Mouse (Mus musculus) midbrain, embryonic 12.5 days (tissue): ENCODE data around the gene Slc38a5. TPM values are rescaled to one million over a fixed set of nuclear protein-coding genes. Genes with fewer than 3 reads are reported as not detected.
"Not testable (repeated sequence)": the region's sequence is repeated elsewhere in the genome, so short reads cannot be mapped to it uniquely, and the experiment has no call there.

Experiments used
- ATAC-seq: fragments of 200-750 bp; cut with Nextera tagmentation; 2 replicates; pipeline ENCODE4 v1.8.0; 2017; ENCODE audit warnings: low read depth, moderate TSS enrichment, moderate library complexity; ENCODE audit not compliant: low FRiP score
- H3K27ac ChIP-seq: fragments of 300-500 bp; sonication (generic); replicated peaks from 2 replicates; pipeline ENCODE4 v1.5.1; 2016; ENCODE audit warnings: mild to moderate bottlenecking
- H3K27me3 ChIP-seq: fragments of 300-500 bp; sonication (generic); 2 replicates; pipeline ENCODE4 v1.6.1; 2016; ENCODE audit warnings: mild to moderate bottlenecking
- H3K36me3 ChIP-seq: fragments of 300-500 bp; sonication (generic); 2 replicates; pipeline ENCODE4 v1.6.1; 2016
- H3K4me1 ChIP-seq: fragments of 300-500 bp; sonication (generic); 2 replicates; pipeline ENCODE4 v1.6.1; 2016
- H3K4me2 ChIP-seq: fragments of 300-500 bp; sonication (generic); replicated peaks from 2 replicates; pipeline ENCODE4 v1.6.1; 2016; ENCODE audit warnings: mild to moderate bottlenecking, moderate library complexity
- H3K4me3 ChIP-seq: fragments of 300-500 bp; sonication (generic); 2 replicates; pipeline ENCODE4 v1.5.1; 2016; ENCODE audit warnings: mild to moderate bottlenecking
- H3K9ac ChIP-seq: fragments of 300-500 bp; sonication (generic); replicated peaks from 2 replicates; pipeline ENCODE4 v1.6.1; 2016; ENCODE audit warnings: mild to moderate bottlenecking, moderate library complexity
- H3K9me3 ChIP-seq: fragments of 300-500 bp; sonication (generic); 2 replicates; pipeline ENCODE4 v1.6.1; 2016; ENCODE audit warnings: mild to moderate bottlenecking
- WGBS: fragments of 180-500 bp; shearing (Covaris S2); methylation state at CpG from one replicate; pipeline ENCODE4 v1.1.7; 2016; 5-methylcytosine and 5-hydroxymethylcytosine counted together
- polyA plus RNA-seq: library from polyadenylated mRNA; unstranded; fragments of >200 nt; fragmentation: Nextera tagmentation; extraction: Ambion mirVana; gene quantifications from 2 replicates; pipeline ENCODE4 v1.2.1, GENCODE M21; 2016

The Slc38a5 gene
- polyA plus RNA-seq, 1 experiment from 2014 or later, result 7.3 TPM

- H3K4me2 ChIP-seq, result peak within 1 kb of the TSS; percentile 56
- 16% methylated on average over 45 of the region's 45 CpGs for WGBS
- peak within 1 kb of the TSS; percentile 47 for H3K9ac ChIP-seq
- H3K27me3 ChIP-seq, result no peaks in the 10 kb centered on the region
- peak; percentile 91 for ATAC-seq
- H3K9me3 ChIP-seq, result no peaks in the 10 kb centered on the region
- H3K4me3 ChIP-seq, result peak within 1 kb of the TSS; percentile 54
- H3K27ac ChIP-seq, result peak within 1 kb of the TSS; percentile 58; the same call in 1 of the 2 replicates
- no peaks in the 10 kb centered on the region for H3K36me3 ChIP-seq
- H3K4me1 ChIP-seq, result 0 out of 2 replicates have a peak, but pooled peaks cover 7% of the 10 kb centered on the region
These were observed 18.3 kb upstream of the Slc38a5 start, which contains the start of gene Ftsj1 for GRCm38 (mm10) chrX:8252334-8253285. TSS of gene Ftsj1 (minus strand) at chrX:8252406.

- Histone ChIP-seq H3K4me2 (no peak overlapping the region), H3K27me3 (no peaks in the 10 kb centered on the region), H3K27ac (no peak overlapping the region), H3K9me3 (no peaks in the 10 kb centered on the region), H3K9ac (no peak overlapping the region), H3K4me3 (no peak overlapping the region), H3K36me3 (no peaks in the 10 kb centered on the region), H3K4me1 (0 out of 2 replicates have a peak, but pooled peaks cover 7% of the 10 kb centered on the region)
- no peak for ATAC-seq
- 89% methylated on average over 2 of the region's 2 CpGs for WGBS
These were observed 17.2 kb upstream of the Slc38a5 start for GRCm38 (mm10) chrX:8253711-8254110.

DNA sequence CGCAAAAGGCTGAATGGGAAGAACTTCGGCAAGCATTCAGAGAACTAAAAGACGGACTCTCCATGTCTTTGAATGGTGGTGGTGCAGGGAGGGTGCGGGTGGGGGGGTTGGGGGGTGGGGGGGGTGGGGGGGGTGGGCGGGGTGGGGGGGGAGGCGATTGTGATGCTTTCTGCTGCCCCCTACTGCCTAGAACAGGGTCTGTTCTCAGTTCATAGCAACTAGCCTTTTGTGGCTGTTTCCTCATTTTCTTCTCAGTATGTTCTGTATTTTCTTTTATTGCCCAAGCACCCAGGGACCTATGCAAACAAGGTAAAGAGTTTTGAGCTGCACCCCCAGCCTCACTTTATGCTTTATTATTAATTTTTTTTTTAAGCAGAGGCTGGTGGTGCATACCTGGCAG, 15.1 kb upstream of the Slc38a5 start:
- H3K9me3 ChIP-seq, result no peaks in the 10 kb centered on the region
- no peak for ATAC-seq
- no peak overlapping the region for H3K4me2 ChIP-seq
- no peak overlapping the region for H3K4me3 ChIP-seq
- H3K27me3 ChIP-seq, result no peaks in the 10 kb centered on the region
- H3K27ac ChIP-seq, result no peak overlapping the region
- WGBS, result 46% methylated on average over 4 of the region's 6 CpGs
- no peak overlapping the region for H3K9ac ChIP-seq
- H3K4me1 ChIP-seq, result 0 out of 2 replicates have a peak, but pooled peaks cover 7% of the 10 kb centered on the region
- no peaks in the 10 kb centered on the region for H3K36me3 ChIP-seq

GRCm38 (mm10) chrX:8259478-8259877, 11.5 kb upstream of the Slc38a5 start:
- H3K4me1 ChIP-seq, result no peaks in the 10 kb centered on the region
- no peak overlapping the region for H3K27ac ChIP-seq
- no peaks in the 10 kb centered on the region for H3K36me3 ChIP-seq
- H3K4me2 ChIP-seq, result no peak overlapping the region
- 86% methylated on average over 12 of the region's 12 CpGs for WGBS
- no peaks in the 10 kb centered on the region for H3K27me3 ChIP-seq
- H3K9me3 ChIP-seq, result no peaks in the 10 kb centered on the region
- H3K4me3 ChIP-seq, result no peak overlapping the region
- no peak for ATAC-seq
- no peak overlapping the region for H3K9ac ChIP-seq

DNA sequence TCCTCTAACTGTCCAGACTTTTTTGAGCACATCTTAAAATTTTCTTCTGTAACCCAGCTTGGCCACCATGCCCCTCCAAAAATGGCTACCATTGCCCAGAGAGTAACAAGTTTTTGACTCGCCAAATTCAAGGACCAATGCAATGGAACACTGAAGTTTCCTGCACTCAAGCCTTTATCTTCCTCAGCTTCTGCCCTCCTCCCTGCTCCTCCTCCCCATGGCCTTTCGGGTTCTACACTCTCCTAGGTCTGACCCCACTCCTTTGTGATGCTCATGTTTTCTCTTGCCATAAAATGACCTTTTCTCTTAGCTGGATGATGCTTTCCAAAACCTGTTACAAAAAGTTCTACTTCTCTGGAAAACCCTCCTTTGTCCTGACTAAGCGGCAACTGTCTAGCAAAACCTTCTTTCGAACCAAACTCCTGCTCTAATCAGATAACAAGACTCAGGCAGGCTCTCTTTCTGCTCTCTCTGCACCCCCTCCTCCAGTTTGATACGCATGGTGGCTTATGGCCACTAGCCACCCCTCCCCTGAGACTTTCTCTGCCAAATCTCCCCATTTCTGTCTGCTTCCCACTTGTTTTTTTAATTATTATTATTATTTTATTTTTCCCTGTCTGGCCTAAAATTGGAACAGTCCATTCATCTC, 7.7 kb upstream of the Slc38a5 start:
- ATAC-seq, result no peak
- Histone ChIP-seq H3K4me1 (no peaks in the 10 kb centered on the region), H3K9ac (no peak overlapping the region), H3K4me3 (no peak overlapping the region), H3K27ac (no peak overlapping the region), H3K36me3 (no peaks in the 10 kb centered on the region), H3K9me3 (no peaks in the 10 kb centered on the region), H3K27me3 (no peaks in the 10 kb centered on the region), H3K4me2 (no peak overlapping the region)
- WGBS, result 79% methylated on average over 5 of the region's 5 CpGs

- 91% methylated on average over 3 of the region's 3 CpGs for WGBS
- no peak for ATAC-seq
- Histone ChIP-seq H3K9me3 (no peaks in the 10 kb centered on the region), H3K4me1 (no peaks in the 10 kb centered on the region), H3K36me3 (no peaks in the 10 kb centered on the region), H3K27ac (no peak overlapping the region), H3K9ac (no peak overlapping the region), H3K4me2 (no peak overlapping the region), H3K4me3 (no peak overlapping the region), H3K27me3 (no peaks in the 10 kb centered on the region)
These were observed 6.7 kb upstream of the Slc38a5 start for GRCm38 (mm10) chrX:8264222-8264621.

DNA sequence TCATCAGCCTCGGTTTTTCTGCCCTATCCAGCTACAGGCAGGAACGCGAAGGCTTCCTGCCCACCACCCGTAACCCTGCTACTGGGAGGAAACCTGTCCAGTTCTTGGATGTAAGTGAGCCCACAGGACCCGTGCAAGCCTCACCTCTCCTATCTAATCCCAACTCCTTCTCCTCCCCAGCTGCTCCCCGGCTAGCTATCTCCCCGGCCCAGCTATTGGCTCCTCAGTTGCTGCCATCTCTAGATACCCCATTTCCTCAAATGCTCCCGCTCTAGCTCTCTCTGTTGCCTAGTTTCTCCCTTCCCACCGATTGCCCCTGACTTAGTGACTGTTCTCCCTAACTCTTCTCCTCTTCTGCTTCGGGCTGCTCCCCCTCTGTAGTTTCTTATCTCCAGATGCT, 1.1 kb downstream of the Slc38a5 start:
- Histone ChIP-seq H3K27me3 (peaks cover 15% of the 10 kb centered on the region), H3K4me3 (no peak overlapping the region), H3K27ac (no peak overlapping the region), H3K9ac (no peak overlapping the region), H3K9me3 (no peaks in the 10 kb centered on the region), H3K4me1 (no peaks in the 10 kb centered on the region), H3K36me3 (no peaks in the 10 kb centered on the region), H3K4me2 (no peak overlapping the region)
- ATAC-seq, result no peak
- 36% methylated on average over 10 of the region's 10 CpGs for WGBS

GRCm38 (mm10) chrX:8274056-8274455, 3.1 kb downstream of the Slc38a5 start:
- 94% methylated on average over 5 of the region's 5 CpGs for WGBS

GRCm38 (mm10) chrX:8288621-8289020, 17.7 kb downstream of the Slc38a5 start:
- no peak overlapping the region for H3K27ac ChIP-seq
- H3K36me3 ChIP-seq, result no peaks in the 10 kb centered on the region
- H3K4me1 ChIP-seq, result no peaks in the 10 kb centered on the region
- no peak overlapping the region for H3K4me2 ChIP-seq
- ATAC-seq, result no peak
- H3K9me3 ChIP-seq, result no peaks in the 10 kb centered on the region
- no peaks in the 10 kb centered on the region for H3K27me3 ChIP-seq
- no peak overlapping the region for H3K9ac ChIP-seq
- 75% methylated on average over 5 of the region's 5 CpGs for WGBS
- no peak overlapping the region for H3K4me3 ChIP-seq

More at GRCm38 (mm10) chrX:8274056-8274455, 3.1 kb downstream of the Slc38a5 start:
- Histone ChIP-seq H3K27me3 (peaks cover 15% of the 10 kb centered on the region), H3K9ac (no peak overlapping the region), H3K4me3 (no peak overlapping the region), H3K4me1 (no peaks in the 10 kb centered on the region), H3K9me3 (no peaks in the 10 kb centered on the region), H3K36me3 (no peaks in the 10 kb centered on the region), H3K4me2 (no peak overlapping the region), H3K27ac (no peak overlapping the region)
- no peak for ATAC-seq

DNA sequence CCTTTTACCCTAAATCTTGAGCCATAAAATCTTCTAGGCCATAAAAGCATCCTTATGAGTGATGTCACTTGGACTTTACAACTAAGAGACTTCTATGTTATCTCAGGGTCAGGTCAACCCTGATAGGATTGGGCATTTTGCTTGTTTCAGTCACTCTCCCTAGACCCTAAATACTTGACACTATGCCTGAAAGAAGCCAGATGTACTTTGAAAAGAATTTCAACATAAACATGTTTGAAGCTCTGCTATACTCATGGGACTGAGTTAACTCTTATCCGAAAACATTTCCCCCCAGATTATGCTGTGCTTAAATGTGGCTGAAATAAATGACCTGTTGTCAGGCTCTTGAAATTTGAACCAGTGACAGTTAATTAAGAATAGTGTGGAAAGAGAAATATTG, 38.4 kb downstream of the Slc38a5 start:
- 89% methylated on average over 1 of the region's 1 CpGs for WGBS
- Histone ChIP-seq H3K4me3 (no peak overlapping the region), H3K27ac (no peak overlapping the region), H3K4me1 (no peaks in the 10 kb centered on the region), H3K36me3 (no peaks in the 10 kb centered on the region), H3K9me3 (no peaks in the 10 kb centered on the region), H3K27me3 (no peaks in the 10 kb centered on the region), H3K9ac (no peak overlapping the region), H3K4me2 (no peak overlapping the region)
- ATAC-seq, result no peak

GRCm38 (mm10) chrX:8314905-8315304, 44.0 kb downstream of the Slc38a5 start:
- H3K4me1 ChIP-seq, H3K9ac ChIP-seq, H3K4me2 ChIP-seq, ATAC-seq, H3K27ac ChIP-seq, H3K4me3 ChIP-seq, H3K9me3 ChIP-seq, H3K27me3 ChIP-seq, H3K36me3 ChIP-seq: not testable (repeated sequence)
- 13% methylated on average over 7 of the region's 7 CpGs for WGBS

- H3K4me2 ChIP-seq, result no peak within 1 kb of the TSS
- H3K27ac ChIP-seq, result no peak within 1 kb of the TSS
- H3K4me3 ChIP-seq, result no peak within 1 kb of the TSS
- H3K36me3 ChIP-seq, result no peaks in the 10 kb centered on the region
- no peaks in the 10 kb centered on the region for H3K4me1 ChIP-seq
- H3K9me3 ChIP-seq, result peaks cover 3% of the 10 kb centered on the region; the same call in 1 of the 2 replicates
- H3K27me3 ChIP-seq, result no peaks in the 10 kb centered on the region
- ATAC-seq, result no peak
- 82% methylated on average over 2 of the region's 2 CpGs for WGBS
- no peak within 1 kb of the TSS for H3K9ac ChIP-seq
These were observed 56.2 kb downstream of the Slc38a5 start, which contains the start of gene Ssxb10 for GRCm38 (mm10) chrX:8327124-8327523. TSS of gene Ssxb10 (plus strand) at chrX:8327424.
